Mouse (Mus musculus) left cerebral cortex, postnatal 10 days (tissue): ENCODE results near the gene Fam102a. TPM values are rescaled to one million over a fixed set of nuclear protein-coding genes. Genes with fewer than 3 reads are reported as not detected.

Experiments
- DNase-seq, 2 experiments: peaks; one replicate each; pipeline ENCODE4 v3.0.0; 2021 to 2022; ENCODE audit warnings: low spot score in 2 of 2, mixed read lengths in 1 of 2; ENCODE audit errors: extremely low spot score in 1 of 2
- intact Hi-C: fragments of 180-260 bp; cut with DNase I; formaldehyde crosslinking; loops from one replicate; pipeline ENCODE4 v1.15.1; 2025
- total RNA-seq, 2 experiments: library from RNA; stranded (reverse); gene quantifications; 2 replicates each; pipeline ENCODE4 v1.2.3; 2021

The Fam102a gene
- total RNA-seq, 2 experiments from 2014 or later, result 28.2 to 28.9 TPM

- intact Hi-C loops, result no loop called here
These were observed 61.6 kb downstream of the Fam102a start for GRCm38 (mm10) chr2:32596725-32597124.

GRCm38 (mm10) chr2:32597248-32597647 lies 62.1 kb downstream of the Fam102a start:
- intact Hi-C loops, result no loop called here
- DNase-seq, result no peak

More at GRCm38 (mm10) chr2:32596725-32597124, 61.6 kb downstream of the Fam102a start:
- no peak for DNase-seq

- DNase-seq, result no peak
- intact Hi-C loops, result no loop called here
These were observed 62.6 kb downstream of the Fam102a start for GRCm38 (mm10) chr2:32597699-32598098.

GRCm38 (mm10) chr2:32598506-32598905 lies 63.4 kb downstream of the Fam102a start:
- intact Hi-C loops, result no loop called here
- peak in 1 of 2 experiments; percentile 55 for DNase-seq

GRCm38 (mm10) chr2:32599409-32599808 lies 64.3 kb downstream of the Fam102a start, which contains the start of gene St6galnac6:
Gene St6galnac6 (plus strand): TSS chr2:32599709.
- intact Hi-C loops, result no loop called here
- DNase-seq, result no peak

- DNase-seq, result peak in 1 of 2 experiments; percentile 63
- intact Hi-C loops, result no loop called here
These were observed 66.4 kb downstream of the Fam102a start for GRCm38 (mm10) chr2:32601417-32602065.

- DNase-seq, result peak; percentile 82 to 87
- intact Hi-C loops, result no loop called here
These were observed 67.5 kb downstream of the Fam102a start for GRCm38 (mm10) chr2:32602600-32603054.

GRCm38 (mm10) chr2:32604631-32605030 lies 69.5 kb downstream of the Fam102a start:
- DNase-seq, result no peak
- intact Hi-C loops, result no loop called here

- intact Hi-C loops, result no loop called here
- DNase-seq, result peak; percentile 76 to 94
These were observed 71.3 kb downstream of the Fam102a start for GRCm38 (mm10) chr2:32606161-32607142.

- intact Hi-C loops, result no loop called here
- DNase-seq, result no peak
These were observed 72.3 kb downstream of the Fam102a start for GRCm38 (mm10) chr2:32607262-32607947.

GRCm38 (mm10) chr2:32608141-32608777 lies 73.1 kb downstream of the Fam102a start:
- peak in 1 of 2 experiments; percentile 82 for DNase-seq
- intact Hi-C loops, result no loop called here

GRCm38 (mm10) chr2:32608778-32609435 lies 73.8 kb downstream of the Fam102a start:
- DNase-seq, result no peak
- intact Hi-C loops, result no loop called here

- peak in 1 of 2 experiments; percentile 76 for DNase-seq
These were observed 75.6 kb downstream of the Fam102a start for GRCm38 (mm10) chr2:32610610-32611229.

GRCm38 (mm10) chr2:32612274-32612673 lies 77.1 kb downstream of the Fam102a start:
- DNase-seq, result no peak
- intact Hi-C loops, result no loop called here

More at GRCm38 (mm10) chr2:32610610-32611229, 75.6 kb downstream of the Fam102a start:
- intact Hi-C loops, result no loop called here

- no peak for DNase-seq
- intact Hi-C loops, result loop anchor here (5.0 kb wide), 1 partner anchor 35 kb away; no protein-coding TSS in a partner anchor
These were observed 82.0 kb downstream of the Fam102a start for GRCm38 (mm10) chr2:32617109-32617508.

- intact Hi-C loops, result loop anchor here (5.0 kb wide), 1 partner anchor 35 kb away; no protein-coding TSS in a partner anchor
These were observed 82.5 kb downstream of the Fam102a start for GRCm38 (mm10) chr2:32617601-32618000.

GRCm38 (mm10) chr2:32618051-32618450 lies 82.9 kb downstream of the Fam102a start:
- no peak for DNase-seq
- intact Hi-C loops, result loop anchor here (5.0 kb wide), 1 partner anchor 36 kb away; no protein-coding TSS in a partner anchor

More at GRCm38 (mm10) chr2:32617601-32618000, 82.5 kb downstream of the Fam102a start:
- DNase-seq, result peak in 1 of 2 experiments; percentile 52
